Comparison of ENCODE assay signal across 23 mouse cellular contexts in genomic region chr8:85016724-85017123, GRCm38 (mm10). TPM values are rescaled to one million over a fixed set of nuclear protein-coding genes. Genes with fewer than 3 reads are reported as not detected.
DNase-seq lines count a peak whose midpoint lies in the region; ATAC-seq lines count a peak whose summit lies in the region.
"Had no signal": no experiment of that assay in that cellular context is flagged by ENCODE, and none has a peak within 500 bp of the region (broad histone marks: within the 10 kb centered on the region; RNA-seq: fewer than 3 reads in every experiment).

No protein-coding gene starts in this region.

- no peaks in the 10 kb centered on the region for H3K9me3 ChIP-seq in embryonic facial prominence, embryonic 15.5 days (replicated peaks)
- H3K9me3 ChIP-seq in stomach, embryonic 15.5 days, result no peaks in the 10 kb centered on the region
- H3K9me3 ChIP-seq: forebrain, embryonic 15.5 days; G1E; heart, embryonic 15.5 days; hindbrain, embryonic 13.5 days had no signal

- H3K9ac ChIP-seq in embryonic facial prominence, embryonic 15.5 days, result no peak overlapping the region
- no peak overlapping the region for H3K9ac ChIP-seq in stomach, embryonic 15.5 days
- H3K9ac ChIP-seq: forebrain, embryonic 15.5 days; heart, embryonic 15.5 days; hindbrain, embryonic 13.5 days had no signal

- H3K27ac ChIP-seq in embryonic facial prominence, embryonic 15.5 days (replicated peaks), result peak overlapping the region; percentile 44; the same call in 1 of the 2 replicates
- H3K27ac ChIP-seq in stomach, embryonic 15.5 days, result peak overlapping the region; percentile 63
- H3K27ac ChIP-seq: forebrain, embryonic 15.5 days; heart, adult 2 months; heart, embryonic 15.5 days; hindbrain, embryonic 13.5 days; hindbrain, postnatal 0 days had no signal

- 55% methylated on average over 10 of the region's 10 CpGs for WGBS in embryonic facial prominence, embryonic 15.5 days
- WGBS in stomach, embryonic 15.5 days, result 60% methylated on average over 10 of the region's 10 CpGs

- peaks cover 6% of the 10 kb centered on the region; the same call in 1 of the 2 replicates for H3K4me1 ChIP-seq in embryonic facial prominence, embryonic 15.5 days
- peaks cover 4% of the 10 kb centered on the region; the same call in 1 of the 2 replicates for H3K4me1 ChIP-seq in stomach, embryonic 15.5 days

- DNase-seq in urinary bladder, postnatal 14 days (ENCODE audit: low spot score), result peak; percentile 77
- DNase-seq in urinary bladder, postnatal 10 days (ENCODE audit: low spot score), result no peak
- no peak for DNase-seq in right cerebral cortex, adult 18-20 months
- no peak for DNase-seq in gastrocnemius, postnatal 25 days
- DNase-seq: adrenal gland, postnatal 10 days; cerebellum, adult 11-12 months; cerebellum, adult 9-10 months; cerebellum, postnatal 36 days; heart, adult 2 months; heart, postnatal 14 days had no signal

- peaks cover 39% of the 10 kb centered on the region for H3K36me3 ChIP-seq in embryonic facial prominence, embryonic 15.5 days
- peaks cover 38% of the 10 kb centered on the region for H3K36me3 ChIP-seq in stomach, embryonic 15.5 days

- no peak overlapping the region for H3K4me3 ChIP-seq in embryonic facial prominence, embryonic 15.5 days (replicated peaks)
- H3K4me3 ChIP-seq in stomach, embryonic 15.5 days (replicated peaks), result no peak overlapping the region
- H3K4me3 ChIP-seq: forebrain, embryonic 15.5 days; heart, adult 2 months; heart, embryonic 15.5 days; hindbrain, embryonic 13.5 days had no signal

- peaks cover 23% of the 10 kb centered on the region for H3K27me3 ChIP-seq in embryonic facial prominence, embryonic 15.5 days
- H3K27me3 ChIP-seq in stomach, embryonic 15.5 days (replicated peaks), result peaks cover 21% of the 10 kb centered on the region

- no peak for ATAC-seq in embryonic facial prominence, embryonic 15.5 days (ENCODE audit: insufficient number of reproducible peaks, low FRiP score, low TSS enrichment, low read depth)
- no peak for ATAC-seq in stomach, embryonic 15.5 days (ENCODE audit: insufficient read depth, low FRiP score, low read depth)
- ATAC-seq: forebrain, embryonic 15.5 days; hindbrain, postnatal 0 days had no signal

- no peak overlapping the region for H3K4me2 ChIP-seq in embryonic facial prominence, embryonic 15.5 days (replicated peaks)
- H3K4me2 ChIP-seq in stomach, embryonic 15.5 days, result no peak overlapping the region
- H3K4me2 ChIP-seq: forebrain, embryonic 15.5 days; heart, embryonic 11.5 days; heart, embryonic 15.5 days; hindbrain, embryonic 13.5 days had no signal

RNA-seq across cellular contexts. Expression of gene Best2, which starts 2.4 kb away (rescaled TPM):
- polyA plus RNA-seq in embryonic facial prominence, embryonic 15.5 days (2015; fragmentation: Nextera tagmentation; extraction: Ambion mirVana), result 0.93 and 2.0 TPM in 2 replicates
- polyA plus RNA-seq in stomach, embryonic 15.5 days (2015; fragmentation: Nextera tagmentation; extraction: Ambion mirVana), result 0.23 and 0.49 TPM in 2 replicates
- not detected for total RNA-seq in gastrocnemius, postnatal 25 days (2021)
- total RNA-seq: adrenal gland, postnatal 10 days; adrenal gland, postnatal 4 days; G1E; gastrocnemius, adult 8-10 months; gastrocnemius, postnatal 4 days; heart, adult 2 months; heart, postnatal 14 days; hematopoietic stem cell, adult 5-6 weeks; hindbrain, postnatal 0 days had no signal
- polyA plus RNA-seq: forebrain, embryonic 11.5 days; forebrain, embryonic 15.5 days; G1E; heart, adult 2 months; heart, embryonic 11.5 days; heart, embryonic 15.5 days; hindbrain, embryonic 13.5 days had no signal

RNA-seq across cellular contexts. Expression of gene Asna1, which starts 8.4 kb away (rescaled TPM):
- 117 and 119 TPM in 2 replicates for polyA plus RNA-seq in embryonic facial prominence, embryonic 15.5 days (2015; fragmentation: Nextera tagmentation; extraction: Ambion mirVana)
- 108 and 115 TPM in 2 replicates for polyA plus RNA-seq in stomach, embryonic 15.5 days (2015; fragmentation: Nextera tagmentation; extraction: Ambion mirVana)
- total RNA-seq in gastrocnemius, postnatal 25 days (2021), result 10 to 100 TPM; 45.6 to 48.2 TPM

RNA-seq across cellular contexts. Expression of gene Trir, which starts 9.9 kb away (rescaled TPM):
- 114 and 117 TPM in 2 replicates for polyA plus RNA-seq in embryonic facial prominence, embryonic 15.5 days (2015; fragmentation: Nextera tagmentation; extraction: Ambion mirVana)
- polyA plus RNA-seq in stomach, embryonic 15.5 days (2015; fragmentation: Nextera tagmentation; extraction: Ambion mirVana), result 104 and 132 TPM in 2 replicates
- total RNA-seq in gastrocnemius, postnatal 25 days (2021), result 10 to 100 TPM; 66.5 to 69.4 TPM

RNA-seq across cellular contexts. Expression of gene Tnpo2, which starts 20.0 kb away (rescaled TPM):
- 31.4 and 32.9 TPM in 2 replicates for polyA plus RNA-seq in embryonic facial prominence, embryonic 15.5 days (2015; fragmentation: Nextera tagmentation; extraction: Ambion mirVana)
- 26.9 and 31.9 TPM in 2 replicates for polyA plus RNA-seq in stomach, embryonic 15.5 days (2015; fragmentation: Nextera tagmentation; extraction: Ambion mirVana)
- 10 to 100 TPM; 23.5 to 27.9 TPM for total RNA-seq in gastrocnemius, postnatal 25 days (2021)

RNA-seq across cellular contexts. Expression of gene Hook2, which starts 26.3 kb away (rescaled TPM):
- polyA plus RNA-seq in embryonic facial prominence, embryonic 15.5 days (2015; fragmentation: Nextera tagmentation; extraction: Ambion mirVana), result 27.2 and 30.6 TPM in 2 replicates
- 46.3 and 51.1 TPM in 2 replicates for polyA plus RNA-seq in stomach, embryonic 15.5 days (2015; fragmentation: Nextera tagmentation; extraction: Ambion mirVana)
- total RNA-seq in gastrocnemius, postnatal 25 days (2021), result 1 to 10 TPM; 1.1 to 1.3 TPM
